Mouse (Mus musculus) G1E (cell line): ENCODE results near the gene Gnb5. TPM values are rescaled to one million over a fixed set of nuclear protein-coding genes. Genes with fewer than 3 reads are reported as not detected.
A peak's percentile ranks its signal among the peaks of the same experiment; 100 is the strongest.

Experiments used
- ATAC-seq: 2 replicates; pipeline ENCODE4 v1.8.0; 2016; ENCODE audit warnings: mild to moderate bottlenecking; ENCODE audit not compliant: insufficient number of reproducible peaks, poor library complexity, low FRiP score, severe bottlenecking; ENCODE audit errors: extremely low read depth
- DNase-seq: peaks from one replicate; pipeline ENCODE4 v3.0.0; 2012; ENCODE audit warnings: low spot score
- H3K27me3 ChIP-seq: 2 replicates; pipeline ENCODE4 v1.6.1; 2012; ENCODE audit warnings: mild to moderate bottlenecking, low read length, inconsistent platforms; ENCODE audit not compliant: insufficient read depth
- H3K36me3 ChIP-seq: replicated peaks from 2 replicates; pipeline ENCODE3; 2012; ENCODE audit warnings: mild to moderate bottlenecking, inconsistent platforms
- H3K4me1 ChIP-seq: 2 replicates; pipeline ENCODE4 v1.6.1; 2012; ENCODE audit warnings: low read depth, low read length, inconsistent platforms, mixed read lengths; ENCODE audit not compliant: insufficient read depth
- H3K4me3 ChIP-seq: 2 replicates; pipeline ENCODE4 v1.5.1; 2012; ENCODE audit warnings: low read depth, mild to moderate bottlenecking, inconsistent platforms, low read length, moderate library complexity, mixed read lengths
- H3K9me3 ChIP-seq: replicated peaks from 2 replicates; pipeline ENCODE4 v1.6.1; 2012; ENCODE audit warnings: inconsistent platforms
- CTCF ChIP-seq: IDR thresholded peaks from 2 replicates; pipeline ENCODE4 v1.5.1; 2012; ENCODE audit warnings: low read depth, low read length, inconsistent platforms, mixed read lengths
- GATA1 ChIP-seq: IDR thresholded peaks from 2 replicates; pipeline ENCODE4 v1.6.1; 2012; ENCODE audit warnings: borderline replicate concordance, low read length, inconsistent platforms, mixed read lengths
- GATA2 ChIP-seq: IDR thresholded peaks from 2 replicates; pipeline ENCODE4 v1.6.1; 2012; ENCODE audit warnings: low read depth, low read length, inconsistent platforms, borderline replicate concordance
- POLR2AphosphoS5 ChIP-seq: IDR thresholded peaks from 2 replicates; pipeline ENCODE4 v1.6.1; 2012; ENCODE audit warnings: low read depth, low read length, inconsistent platforms; ENCODE audit not compliant: insufficient replicate concordance
- TAL1 ChIP-seq: conservative IDR thresholded peaks from 2 replicates; pipeline ENCODE4 v1.6.1; 2012; ENCODE audit warnings: low read depth, low read length, inconsistent platforms, mixed read lengths
- polyA plus RNA-seq: library from polyadenylated mRNA; stranded (reverse); fragments of >175 nt; gene quantifications from 2 replicates; pipeline ENCODE4 v1.2.3, GENCODE M21; 2012
- total RNA-seq, 2 experiments: library from RNA; stranded (forward) in 1 of 2; stranded (reverse) in 1 of 2; fragments of 200-1000 nt in 1 of 2; fragments of >200 nt in 1 of 2; fragmentation: Nextera tagmentation in 1 of 2; gene quantifications; 2 replicates each; pipeline ENCODE4 v1.2.3; 2014 to 2017

Gene Gnb5
- total and polyA plus RNA-seq, 3 experiments = 0.66 TPM; not detected in 2

DNA sequence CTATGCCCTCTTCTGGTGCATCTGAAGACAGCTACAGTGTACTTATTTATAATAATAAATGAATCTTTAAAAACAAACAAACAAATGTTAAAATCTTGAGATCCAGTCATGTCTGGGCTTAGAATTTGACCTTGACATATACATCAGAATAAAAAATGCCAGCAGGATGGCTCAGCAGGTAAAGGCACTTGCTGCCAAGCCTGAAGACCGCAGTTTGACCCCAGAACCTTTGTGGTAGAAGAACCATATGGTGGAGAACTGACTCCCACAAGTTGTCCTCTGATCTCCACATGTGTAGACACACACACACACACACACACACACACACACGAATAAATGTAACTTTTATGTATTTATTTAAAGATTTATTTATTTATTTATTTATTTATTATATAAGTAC is 3.1 kb upstream of the Gnb5 start:
- peaks cover 2% of the 10 kb centered on the region; the same call in 1 of the 2 replicates for H3K4me1 ChIP-seq
- no peaks in the 10 kb centered on the region for H3K36me3 ChIP-seq
- peaks cover 2% of the 10 kb centered on the region; the same call in 1 of the 2 replicates for H3K27me3 ChIP-seq
- H3K9me3 ChIP-seq = no peaks in the 10 kb centered on the region
- ATAC-seq = no peak
- DNase-seq = no peak
- no peak for TF ChIP-seq GATA2
- TF ChIP-seq TAL1 = no peak
- TF ChIP-seq POLR2AphosphoS5 = no peak
- TF ChIP-seq CTCF = no peak
- H3K4me3 ChIP-seq = no peak overlapping the region

DNA sequence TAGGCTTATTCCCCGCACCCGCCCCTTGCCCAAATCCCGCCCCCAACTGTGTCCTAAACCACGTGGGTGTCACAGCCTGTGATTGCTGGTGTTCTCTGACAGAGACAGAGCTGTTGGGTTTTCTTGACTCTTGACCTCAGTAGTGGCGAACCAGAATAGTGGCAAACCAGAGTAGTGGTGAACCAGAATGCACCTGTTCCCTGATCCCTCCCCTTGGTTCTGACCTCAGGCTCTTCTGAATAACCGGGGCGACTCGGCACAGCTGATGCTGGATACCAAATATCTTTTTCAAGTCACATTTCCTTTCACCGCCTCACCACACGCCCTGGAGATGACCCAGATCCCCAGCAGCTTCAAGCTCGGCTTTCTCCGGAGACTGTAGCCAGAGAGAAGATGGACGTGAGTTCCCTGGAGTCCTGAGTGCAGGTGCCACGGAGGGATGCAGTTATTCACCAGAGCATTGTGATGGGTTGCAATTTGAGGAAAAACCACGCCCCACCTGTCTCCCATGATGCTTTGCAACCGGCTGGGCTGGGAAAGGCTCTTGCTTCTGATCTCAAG is 2.3 kb upstream of the Gnb5 start:
- H3K4me1 ChIP-seq = peaks cover 2% of the 10 kb centered on the region; the same call in 1 of the 2 replicates
- no peak overlapping the region for H3K4me3 ChIP-seq
- DNase-seq = no peak

GRCm38 (mm10) chr9:75304286-75304685 is 1.8 kb upstream of the Gnb5 start:
- DNase-seq = no peak
- H3K4me3 ChIP-seq = no peak overlapping the region
- no peak for TF ChIP-seq GATA2
- no peak for TF ChIP-seq POLR2AphosphoS5
- TF ChIP-seq TAL1 = no peak
- no peak for TF ChIP-seq GATA1
- no peak for TF ChIP-seq CTCF
- peaks cover 2% of the 10 kb centered on the region; the same call in 1 of the 2 replicates for H3K4me1 ChIP-seq
- no peaks in the 10 kb centered on the region for H3K36me3 ChIP-seq
- peaks cover 2% of the 10 kb centered on the region for H3K27me3 ChIP-seq
- ATAC-seq = no peak
- no peaks in the 10 kb centered on the region for H3K9me3 ChIP-seq

More for the DNA sequence above, 2.3 kb upstream of the Gnb5 start:
- Histone ChIP-seq H3K36me3 (no peaks in the 10 kb centered on the region), H3K27me3 (peaks cover 2% of the 10 kb centered on the region), H3K9me3 (no peaks in the 10 kb centered on the region)
- ATAC-seq = no peak
- TF ChIP-seq GATA2 (no peak), CTCF (no peak), POLR2AphosphoS5 (no peak), GATA1 (no peak), TAL1 (no peak)

GRCm38 (mm10) chr9:75307015-75307414 is 927 bp downstream of the Gnb5 start:
- Histone ChIP-seq H3K4me3 (no peak overlapping the region), H3K4me1 (peaks cover 2% of the 10 kb centered on the region; the same call in 1 of the 2 replicates), H3K36me3 (no peaks in the 10 kb centered on the region), H3K27me3 (peaks cover 5% of the 10 kb centered on the region), H3K9me3 (no peaks in the 10 kb centered on the region)
- DNase-seq = no peak
- ATAC-seq = no peak
- TF ChIP-seq GATA2 = no peak
- TF ChIP-seq GATA1 = no peak
- TF ChIP-seq CTCF = no peak
- TF ChIP-seq POLR2AphosphoS5 = no peak
- TF ChIP-seq TAL1 = no peak

- no peak overlapping the region for H3K4me3 ChIP-seq
- H3K9me3 ChIP-seq = no peaks in the 10 kb centered on the region
- DNase-seq (no peak), ATAC-seq (no peak)
- H3K36me3 ChIP-seq = no peaks in the 10 kb centered on the region
- peaks cover 6% of the 10 kb centered on the region; the same call in 1 of the 2 replicates for H3K4me1 ChIP-seq
- H3K27me3 ChIP-seq = peaks cover 8% of the 10 kb centered on the region
- TF ChIP-seq POLR2AphosphoS5 (no peak), CTCF (no peak), GATA1 (no peak), TAL1 (no peak), GATA2 (no peak)
Measured at GRCm38 (mm10) chr9:75308621-75309020, 2.5 kb downstream of the Gnb5 start.

- no peak for ATAC-seq
- H3K4me3 ChIP-seq = no peak overlapping the region
- peaks cover 20% of the 10 kb centered on the region for H3K27me3 ChIP-seq
- no peaks in the 10 kb centered on the region for H3K9me3 ChIP-seq
- peaks cover 12% of the 10 kb centered on the region for H3K4me1 ChIP-seq
- TF ChIP-seq GATA2 = no peak
- TF ChIP-seq TAL1 = no peak
- TF ChIP-seq CTCF = peak; percentile 48; the same call in 1 of the 2 replicates
- H3K36me3 ChIP-seq = no peaks in the 10 kb centered on the region
- DNase-seq = peak; percentile 31
Measured at GRCm38 (mm10) chr9:75312008-75312407, 5.9 kb downstream of the Gnb5 start.
